Mouse (Mus musculus) adipocyte (in vitro differentiated cells): ENCODE results near the gene Adora1.

ENCODE experiments used
- DNase-seq: peaks from one replicate; pipeline ENCODE4 v3.0.0-alpha.2; 2016; ENCODE audit warnings: low spot score

Gene Adora1

DNA sequence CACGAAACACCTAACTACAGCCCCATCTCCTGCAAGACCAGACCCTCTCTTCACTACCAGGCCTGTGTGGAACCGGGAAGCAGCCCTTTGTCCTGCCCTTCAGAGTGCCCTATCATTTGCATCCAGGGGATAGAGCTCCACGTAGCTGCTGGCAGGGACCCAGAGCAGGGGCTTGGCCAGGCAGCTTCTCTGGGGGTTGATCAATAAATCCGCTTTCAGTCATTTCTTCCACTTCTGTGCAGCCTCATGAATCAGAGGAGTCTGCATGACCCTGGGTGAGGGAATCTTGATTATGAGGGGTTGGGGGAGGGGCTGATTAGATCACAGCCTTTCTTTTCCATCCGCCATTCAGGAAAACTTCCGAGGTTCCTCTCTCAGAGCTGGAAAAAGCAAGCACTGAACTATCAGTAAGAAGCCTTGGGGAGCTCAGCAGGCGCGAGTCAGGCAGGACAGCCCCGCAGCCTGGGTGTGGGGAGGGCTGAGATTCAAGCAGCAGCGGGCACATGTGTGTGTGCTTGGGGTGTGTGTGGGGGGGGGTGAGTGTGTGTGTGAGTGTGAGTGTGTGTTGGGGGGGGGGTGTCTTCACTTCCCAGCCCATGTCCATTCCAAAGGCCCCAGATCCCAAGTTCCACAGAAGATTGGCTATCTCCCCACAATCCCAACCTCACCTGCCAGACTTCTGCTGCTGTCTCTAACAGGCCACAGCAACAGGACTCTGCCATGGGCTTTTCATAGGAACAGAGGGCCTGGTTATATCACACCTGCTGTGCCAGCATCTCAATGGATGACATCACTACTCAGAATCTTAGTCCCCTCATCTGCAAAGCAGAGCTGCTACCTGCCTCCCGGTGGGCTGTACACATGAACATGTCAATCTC lies 19.2 kb downstream of the Adora1 start:
- DNase-seq, result no peak

DNA sequence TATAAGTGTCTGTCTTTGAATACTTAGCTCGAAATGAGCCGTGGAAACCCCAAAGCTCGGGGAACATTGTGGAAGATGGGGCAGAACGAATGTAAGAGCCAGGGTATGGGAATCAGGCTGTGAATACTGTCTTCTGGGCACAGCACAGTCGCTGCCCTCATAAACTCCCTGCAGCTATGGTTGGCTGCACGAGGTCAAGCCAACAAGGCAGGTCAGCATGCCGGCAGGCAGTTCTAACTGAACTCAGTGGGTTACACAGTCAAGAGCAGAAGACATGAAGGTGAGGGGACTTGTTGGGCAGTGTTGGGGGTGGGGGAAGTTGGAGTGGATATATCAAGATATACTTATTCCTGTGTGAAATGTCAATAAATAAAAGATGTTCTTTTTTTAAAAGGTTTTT lies 20.2 kb downstream of the Adora1 start:
- DNase-seq, result no peak

DNA sequence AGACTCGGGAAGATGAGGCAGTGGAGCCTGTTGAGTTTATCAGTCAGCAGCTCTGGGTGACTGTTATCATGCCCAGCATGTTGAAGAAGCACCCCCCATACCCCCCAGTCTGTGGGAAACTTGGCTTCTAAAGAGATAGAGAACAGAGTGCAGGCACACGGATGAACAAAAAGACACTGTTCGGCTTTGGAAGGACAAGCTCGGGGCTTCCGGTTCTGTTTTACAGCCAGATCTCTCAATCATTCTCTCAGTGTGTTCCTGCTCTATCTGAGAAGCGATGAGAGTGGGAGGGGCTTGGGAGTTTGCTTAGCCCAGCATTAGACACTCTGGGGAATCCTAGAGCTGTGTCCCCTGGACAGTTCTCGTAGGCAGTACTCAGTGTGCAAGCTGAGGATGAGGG lies 21.8 kb downstream of the Adora1 start:
- no peak for DNase-seq

DNA sequence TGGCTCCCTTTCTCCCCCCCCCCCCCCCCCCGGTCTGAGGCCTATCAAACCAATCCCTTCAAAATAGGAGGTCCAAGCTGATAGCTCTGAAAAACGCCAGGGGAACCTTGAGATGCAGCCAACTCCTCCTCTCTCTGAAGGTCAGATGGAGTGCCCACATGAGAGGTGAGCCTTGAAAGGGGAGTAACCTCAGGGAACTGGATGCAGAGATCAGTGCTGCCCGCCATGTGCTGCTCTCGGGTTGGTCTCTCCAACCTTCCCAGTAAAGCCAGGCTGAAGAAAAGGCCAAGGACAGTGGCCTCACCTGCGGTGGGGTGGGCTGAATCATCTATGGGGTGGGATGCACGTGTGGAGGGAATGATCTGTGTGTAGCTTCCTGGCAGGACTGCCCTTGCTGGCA lies 22.9 kb downstream of the Adora1 start:
- no peak for DNase-seq

DNA sequence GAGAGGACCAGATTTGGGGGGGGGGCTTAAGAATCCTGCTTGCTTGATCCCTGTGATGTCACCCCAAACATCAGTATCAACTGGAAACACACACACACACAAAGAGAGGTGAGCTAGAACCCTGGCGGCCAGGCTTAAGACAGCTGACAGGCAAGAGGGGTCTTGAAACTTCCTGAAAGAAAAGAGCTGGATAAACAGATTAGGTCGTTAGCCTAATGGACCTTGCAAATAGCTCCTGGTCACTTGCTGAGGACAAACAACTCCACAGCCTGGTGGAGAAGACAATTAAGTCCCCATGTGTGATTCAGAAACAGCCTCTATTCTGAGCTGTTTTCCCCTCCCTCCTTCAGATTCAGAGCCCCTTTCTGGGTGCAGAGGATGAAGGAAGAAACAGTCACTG lies 23.6 kb downstream of the Adora1 start:
- DNase-seq, result no peak

DNA sequence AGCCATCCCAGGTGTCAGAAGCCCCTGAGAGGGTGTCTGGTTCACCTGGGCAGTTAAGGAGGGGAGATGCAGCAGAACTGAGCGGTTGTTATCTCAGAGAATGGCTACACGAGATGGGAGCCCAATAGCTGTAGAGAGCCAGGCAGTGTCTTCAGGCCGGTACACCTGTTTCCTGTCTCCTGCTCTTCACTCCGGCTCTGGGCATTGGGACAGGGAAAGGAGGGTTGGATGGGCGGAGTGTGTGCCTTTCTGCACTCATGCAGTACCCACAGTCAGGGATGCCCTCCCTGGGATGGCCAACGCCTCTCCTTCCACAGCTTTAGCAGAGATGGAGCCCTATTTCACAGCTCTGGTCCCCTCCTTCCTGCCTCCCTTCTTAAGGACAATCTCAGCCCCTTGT lies 24.2 kb downstream of the Adora1 start:
- DNase-seq, result no peak

DNA sequence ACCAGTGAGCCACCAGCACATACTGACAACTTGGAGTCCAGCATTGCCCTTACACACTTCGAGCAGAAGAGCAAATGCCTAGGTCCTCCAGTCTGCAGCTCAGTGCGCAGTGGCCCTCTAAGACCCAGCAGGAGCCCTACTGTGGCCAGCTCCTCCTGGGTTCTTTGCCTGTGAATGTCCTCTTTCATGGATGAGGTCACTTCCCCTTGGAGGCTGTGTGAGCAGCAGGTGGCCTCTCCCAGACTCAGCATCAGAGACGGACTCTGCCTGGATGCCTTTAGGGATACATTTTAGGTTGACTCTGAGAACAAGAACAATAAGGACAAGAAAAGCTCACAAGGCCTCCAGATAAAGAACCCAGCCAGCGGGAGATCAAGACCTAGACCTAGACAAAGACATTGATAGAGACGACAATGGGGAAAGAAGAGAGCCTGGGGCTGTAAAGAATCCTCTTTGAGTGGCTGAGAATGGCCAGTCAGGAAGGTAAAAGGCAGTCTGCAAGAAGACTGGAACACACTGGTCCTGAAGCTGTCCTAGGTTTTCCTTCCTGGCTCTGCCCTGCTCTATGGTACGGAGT lies 25.0 kb downstream of the Adora1 start:
- DNase-seq, result no peak

DNA sequence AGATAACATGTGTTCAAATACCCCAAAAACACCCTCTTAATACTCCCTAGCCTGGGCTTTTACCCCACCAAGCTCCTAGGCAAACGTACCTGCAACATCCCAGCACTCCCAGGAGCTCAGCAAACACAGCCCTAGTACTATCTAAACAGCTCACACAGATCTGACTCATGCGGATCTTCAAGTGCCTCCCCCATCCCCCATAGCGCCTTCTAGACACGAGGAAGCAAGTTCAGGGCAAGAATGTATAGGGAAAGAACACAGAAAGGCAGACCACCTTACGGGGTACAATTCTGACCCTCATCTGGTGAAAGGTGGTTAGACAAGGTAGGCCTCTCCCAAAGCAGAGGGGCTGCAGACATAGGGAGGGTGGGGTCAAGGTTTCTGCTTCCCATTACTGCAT lies 29.1 kb downstream of the Adora1 start:
- no peak for DNase-seq

DNA sequence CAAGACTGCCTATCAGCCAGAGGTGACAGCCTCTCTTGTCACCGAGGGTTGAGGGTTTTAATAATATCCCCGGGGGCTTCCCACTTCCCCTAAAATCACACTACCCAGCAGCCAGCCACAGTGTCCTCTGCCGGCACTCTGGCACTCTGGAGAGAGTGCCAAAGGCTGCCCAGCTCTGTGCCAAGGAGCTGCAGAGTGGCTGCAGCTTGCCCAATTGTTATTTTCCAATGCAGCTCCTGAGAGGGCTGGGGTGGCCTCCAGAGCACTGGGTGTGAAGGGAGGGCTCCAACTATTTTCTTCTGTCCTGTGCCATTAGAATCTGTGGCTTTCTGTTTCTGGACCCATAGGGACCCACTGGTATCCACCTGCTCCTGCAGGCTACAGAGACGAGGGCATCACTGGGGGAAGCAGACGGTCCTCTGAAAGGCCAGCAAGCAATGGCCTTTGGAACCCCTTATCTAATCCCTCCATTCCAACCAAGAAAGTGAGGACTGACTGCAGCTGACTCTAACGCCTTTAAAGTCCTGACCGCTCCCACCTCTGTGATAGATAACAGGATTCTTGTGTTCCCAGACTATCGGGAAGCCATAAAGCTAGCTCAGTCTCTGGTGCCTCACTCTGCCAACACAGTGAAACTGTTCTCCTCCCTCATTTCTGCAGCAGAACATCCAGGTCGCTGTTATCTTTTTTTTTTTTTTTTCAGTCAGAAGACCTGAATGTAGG lies 29.8 kb downstream of the Adora1 start:
- DNase-seq, result peak; percentile 76

DNA sequence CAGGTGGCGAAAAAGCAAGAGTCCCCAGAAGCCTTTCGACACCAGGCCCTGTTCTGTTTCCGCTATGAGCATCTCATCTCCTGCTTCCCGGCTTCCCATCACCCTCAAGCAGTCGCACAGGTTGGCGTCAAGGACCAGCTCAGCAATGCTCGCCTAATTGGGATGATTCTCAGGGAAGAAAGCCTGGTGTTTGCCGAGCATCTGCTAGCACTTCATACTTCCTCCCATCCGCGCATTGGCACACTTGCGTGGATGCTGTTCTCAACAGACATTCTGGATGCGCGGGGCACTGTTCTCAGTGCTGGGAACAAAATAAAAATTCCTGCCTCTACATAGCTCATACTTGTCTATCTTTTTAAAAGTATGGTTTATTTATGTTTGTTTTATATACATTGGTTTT lies 31.0 kb downstream of the Adora1 start:
- no peak for DNase-seq

DNA sequence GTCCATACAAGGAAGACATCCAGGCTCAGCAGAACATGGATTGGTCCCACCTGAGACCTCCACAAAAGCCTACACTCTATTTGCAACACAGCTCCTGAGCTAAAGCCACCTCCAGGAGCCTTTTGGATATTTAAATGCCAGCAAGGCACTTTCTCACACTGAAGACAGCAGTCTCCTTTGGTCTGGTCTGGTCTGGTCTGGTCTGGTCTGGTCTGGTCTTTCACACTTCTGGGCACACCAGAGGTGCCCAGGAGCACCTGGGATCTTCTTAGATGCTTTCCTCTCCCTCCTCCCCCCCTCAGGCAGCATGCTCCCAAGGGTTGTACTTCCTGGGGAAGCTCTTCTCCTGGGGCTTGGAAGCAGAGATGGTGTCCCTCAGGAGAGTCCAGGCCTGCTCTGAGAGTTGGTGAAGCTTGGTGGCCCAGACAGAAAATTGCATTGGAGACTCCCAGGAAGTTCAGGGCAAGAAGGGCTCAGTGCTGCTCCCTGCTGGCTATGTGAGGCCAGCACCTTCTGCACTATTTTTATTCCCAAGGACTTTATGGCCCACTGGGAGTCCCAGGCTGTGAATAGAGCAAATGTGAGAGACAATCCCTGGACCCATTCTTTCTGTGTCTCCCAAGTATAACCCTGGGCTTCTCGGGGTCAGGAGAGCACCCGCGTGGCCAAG lies 33.3 kb downstream of the Adora1 start:
- peak; percentile 69 for DNase-seq

DNA sequence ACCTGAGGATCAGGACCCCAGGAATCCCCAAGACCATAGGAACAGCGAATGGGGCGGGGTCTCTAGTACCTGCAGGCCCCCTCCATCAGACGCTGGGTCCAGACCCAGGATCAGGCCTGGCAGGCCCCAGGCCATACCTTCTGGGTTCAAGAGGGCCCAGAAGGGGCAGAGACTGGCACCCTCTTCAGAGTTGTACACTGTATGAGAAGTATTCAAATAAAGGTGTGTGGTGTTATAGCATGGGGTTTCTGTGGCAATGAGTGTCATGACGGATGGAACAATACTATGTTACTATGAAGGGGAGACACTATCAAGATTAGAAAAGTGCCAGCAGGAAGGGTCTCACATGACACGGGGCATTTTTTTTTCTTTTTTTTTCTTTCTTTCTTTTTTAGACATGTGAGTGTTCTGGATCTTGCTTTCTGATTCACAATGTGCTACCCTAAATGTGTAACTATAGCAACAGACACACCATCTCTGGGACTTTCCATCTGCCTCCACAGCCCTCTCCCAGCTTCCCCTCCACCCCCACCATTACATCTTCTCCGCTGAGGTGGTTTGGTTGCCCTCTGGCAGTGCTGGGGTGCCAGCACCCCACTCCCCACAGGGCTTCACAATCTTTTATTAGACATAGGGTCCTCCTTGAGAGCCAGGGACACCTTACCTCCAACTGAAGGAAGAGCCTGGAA lies 34.1 kb downstream of the Adora1 start:
- no peak for DNase-seq

DNA sequence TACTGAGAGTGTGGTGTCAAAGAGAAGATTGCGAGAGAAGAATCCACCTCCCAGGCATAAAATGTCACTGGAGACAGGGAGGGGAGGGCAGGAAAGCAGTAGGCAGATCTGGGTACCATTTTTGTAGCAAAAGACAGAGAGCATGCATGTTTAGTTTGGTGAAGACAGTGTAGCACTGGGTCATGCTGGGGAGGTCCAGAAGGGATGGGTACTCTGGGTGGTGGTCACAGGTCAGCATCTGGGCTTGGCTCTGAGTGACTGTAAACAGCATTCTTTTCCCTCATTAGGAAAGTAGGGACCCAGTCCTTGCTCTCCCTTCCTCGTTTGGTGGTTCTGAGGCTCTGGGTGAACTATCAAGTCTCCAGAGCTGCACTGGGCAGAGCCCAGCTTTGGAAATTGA lies 34.8 kb downstream of the Adora1 start:
- no peak for DNase-seq

DNA sequence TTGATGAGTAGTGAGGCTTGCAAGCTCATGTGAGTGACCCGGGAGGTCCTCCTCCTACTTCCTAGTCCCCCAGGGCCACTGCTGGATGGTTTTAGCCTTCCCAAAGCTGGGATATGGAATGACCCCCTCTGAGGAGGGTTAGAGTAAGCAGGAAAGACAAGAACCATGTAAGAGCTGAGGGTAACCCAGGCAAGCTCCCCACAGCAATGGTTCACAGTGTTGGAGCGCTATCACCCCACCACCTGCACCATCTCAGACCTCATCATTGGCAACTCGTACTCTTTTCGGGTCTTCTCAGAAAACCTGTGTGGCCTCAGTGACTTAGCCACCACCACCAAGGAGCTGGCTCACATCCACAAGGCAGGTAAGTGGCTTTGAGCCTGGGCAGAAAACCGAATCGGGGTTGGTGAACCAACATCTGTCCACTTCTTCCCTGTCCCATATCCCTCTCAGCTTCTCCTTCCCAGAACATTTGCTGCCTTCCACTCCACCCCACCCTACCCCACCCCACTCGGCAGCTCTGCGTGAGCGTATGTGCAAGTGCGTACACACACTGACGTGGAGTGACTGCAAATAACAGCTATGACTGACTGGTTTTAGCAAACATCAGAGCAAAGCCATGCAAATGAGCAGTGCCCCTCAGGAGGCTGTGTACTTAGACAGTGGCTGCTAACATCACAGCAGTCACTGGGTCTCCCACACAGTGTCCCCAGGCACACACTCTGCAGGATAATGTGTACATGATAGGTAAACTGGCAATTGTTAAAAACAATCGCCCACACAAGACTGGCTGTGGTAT lies 36.8 kb downstream of the Adora1 start:
- no peak for DNase-seq

DNA sequence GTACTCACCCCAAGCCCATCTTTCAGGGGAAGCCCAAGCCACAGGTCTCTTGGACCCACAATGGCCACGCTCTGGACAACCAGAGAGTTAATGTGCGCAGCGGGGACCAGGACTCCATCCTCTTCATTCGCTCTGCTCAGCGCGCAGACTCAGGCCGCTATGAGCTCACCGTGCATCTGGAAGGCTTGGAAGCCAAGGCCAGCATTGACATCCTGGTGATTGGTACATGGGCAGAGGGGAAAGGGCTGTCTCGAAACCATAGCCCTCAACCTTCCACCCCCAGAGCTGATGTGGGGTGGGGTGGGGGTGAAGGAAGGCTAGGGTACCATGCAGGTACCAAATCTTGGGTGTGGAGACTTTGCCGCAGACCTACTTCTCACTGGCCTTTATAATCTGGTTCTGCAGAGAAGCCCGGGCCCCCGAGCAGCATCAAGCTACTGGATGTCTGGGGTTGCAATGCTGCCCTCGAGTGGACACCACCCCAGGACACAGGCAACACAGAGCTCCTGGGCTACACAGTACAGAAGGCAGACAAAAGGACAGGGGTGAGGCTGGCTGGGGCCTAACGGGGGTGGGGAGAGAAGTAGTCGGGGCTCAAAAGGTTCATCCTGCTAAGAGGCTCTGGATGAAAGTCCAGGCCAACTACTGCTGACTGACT lies 37.8 kb downstream of the Adora1 start:
- DNase-seq, result no peak

DNA sequence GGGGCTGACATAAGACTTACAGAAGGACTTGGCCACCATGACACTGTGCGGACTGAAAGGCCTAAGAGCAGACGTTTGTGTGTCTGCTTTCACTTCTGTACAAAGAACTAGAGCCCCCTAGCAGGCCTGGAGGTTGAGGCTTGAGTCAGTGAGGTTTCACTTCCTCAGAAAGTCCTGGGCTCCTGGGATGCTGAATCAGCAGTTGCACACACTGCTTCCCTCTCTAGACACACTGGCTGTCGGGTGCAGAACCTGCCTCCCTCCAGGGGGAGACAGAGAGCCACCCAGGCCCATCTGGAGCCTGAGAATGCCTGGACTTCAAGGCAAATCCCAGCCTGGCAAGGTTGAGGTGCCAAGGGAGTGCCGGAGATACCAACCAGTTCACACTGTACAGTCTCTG lies 38.8 kb downstream of the Adora1 start:
- DNase-seq, result peak; percentile 74

DNA sequence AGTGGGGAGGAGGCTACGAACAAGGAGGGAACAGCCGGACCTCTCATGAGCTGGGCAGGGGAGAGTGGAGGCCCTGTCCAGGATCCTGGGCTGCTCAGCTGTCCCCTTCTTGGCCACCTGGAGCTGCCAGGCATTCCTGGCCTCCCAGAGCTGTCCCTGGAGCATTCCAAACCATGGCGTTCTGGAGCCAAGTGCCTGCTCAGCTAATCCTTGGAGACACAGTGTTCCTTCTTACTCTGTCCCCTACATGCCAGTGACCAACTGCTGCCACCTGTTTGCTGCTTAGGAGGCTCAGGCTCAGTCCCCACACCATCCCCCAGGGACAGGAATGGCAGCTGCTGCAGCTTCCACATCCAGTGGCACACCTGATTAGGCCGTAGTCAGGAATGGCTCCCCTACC lies 39.3 kb downstream of the Adora1 start:
- DNase-seq, result no peak

DNA sequence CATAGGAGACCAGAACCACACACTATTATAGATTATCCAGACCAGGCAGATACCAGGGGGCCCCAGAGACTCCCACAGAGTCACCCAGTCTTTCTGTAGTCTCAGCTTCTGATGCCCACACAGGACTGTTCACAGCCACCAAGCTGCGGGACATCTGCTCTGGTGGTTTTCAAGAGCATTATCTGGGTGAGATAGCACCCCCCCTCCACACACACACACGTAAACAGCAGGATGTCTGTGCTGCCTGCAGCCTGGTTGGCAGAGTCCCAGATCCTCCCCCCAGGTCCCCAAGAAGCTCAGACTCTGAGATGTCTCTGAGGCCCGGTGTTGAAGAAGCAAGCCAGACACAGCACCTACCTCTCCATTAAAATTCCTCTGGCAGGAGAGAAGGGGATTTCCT lies 39.7 kb downstream of the Adora1 start:
- no peak for DNase-seq

DNA sequence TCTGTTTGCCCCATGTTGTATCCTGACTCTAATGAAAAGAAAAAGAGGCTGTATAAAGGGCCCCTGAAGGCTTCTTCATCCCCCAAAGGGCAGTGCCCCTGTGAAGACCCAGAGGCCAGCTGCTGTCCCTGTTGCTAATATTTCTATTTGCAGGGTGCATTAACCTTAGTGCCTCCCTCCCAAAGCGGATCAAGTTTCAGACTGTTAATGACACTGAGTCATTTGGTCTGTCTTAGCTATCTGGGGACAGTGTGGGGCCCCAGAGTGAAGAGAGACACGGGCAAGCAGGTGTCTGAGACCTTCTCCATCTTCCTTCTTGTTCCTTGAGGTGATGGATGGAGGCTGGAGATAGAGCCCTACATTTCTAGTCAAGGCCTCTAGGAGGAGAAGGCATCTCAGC lies 40.1 kb downstream of the Adora1 start:
- DNase-seq, result no peak

DNA sequence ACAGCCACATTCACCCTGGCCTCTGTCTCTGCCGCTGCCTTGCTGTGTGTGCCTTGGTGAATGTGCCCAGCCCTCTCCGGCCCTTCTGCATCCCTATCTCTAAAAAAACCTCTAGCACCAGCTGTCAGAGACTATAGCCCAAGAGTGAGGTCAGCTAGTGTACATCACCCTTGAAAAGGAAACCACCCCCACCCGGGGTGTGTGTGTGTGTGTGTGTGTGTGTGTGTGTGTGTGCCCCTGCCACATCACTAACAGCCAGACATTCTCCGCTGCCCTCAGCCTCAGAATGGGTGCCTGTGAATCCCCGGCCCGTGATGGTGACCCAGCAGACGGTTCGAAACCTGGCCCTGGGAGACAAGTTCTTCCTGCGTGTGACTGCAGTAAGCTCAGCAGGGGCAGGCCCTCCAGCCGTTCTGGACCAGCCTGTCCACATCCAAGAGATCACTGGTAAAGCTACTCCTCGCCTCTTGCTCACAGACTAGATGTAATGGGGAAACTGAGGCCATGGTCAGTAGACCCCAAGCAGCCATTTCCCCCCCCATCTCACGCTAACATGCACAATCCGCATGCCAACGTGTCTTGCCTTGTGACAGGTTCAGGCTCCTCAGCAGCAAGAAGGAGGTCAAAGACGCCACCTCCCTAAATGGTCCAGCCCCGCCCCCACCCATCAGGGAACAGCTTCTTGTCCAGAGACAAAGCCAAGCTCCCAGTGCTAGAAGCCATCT lies 40.8 kb downstream of the Adora1 start:
- no peak for DNase-seq
